Mouse (Mus musculus) adrenal gland, postnatal 4 days (tissue): ENCODE data around the gene Zbtb16. TPM values are rescaled to one million over a fixed set of nuclear protein-coding genes. Genes with fewer than 3 reads are reported as not detected.

ENCODE experiments used
- DNase-seq, 2 experiments: peaks; one replicate each; pipeline ENCODE4 v3.0.0; 2021 to 2022; ENCODE audit warnings: low spot score in 2 of 2, mixed read lengths in 2 of 2
- total RNA-seq, 2 experiments: library from RNA; stranded (reverse); gene quantifications; 2 replicates each; pipeline ENCODE4 v1.2.3; 2021

Zbtb16 gene
- total RNA-seq, 2 experiments from 2014 or later, result 32.4 to 47.4 TPM

DNA sequence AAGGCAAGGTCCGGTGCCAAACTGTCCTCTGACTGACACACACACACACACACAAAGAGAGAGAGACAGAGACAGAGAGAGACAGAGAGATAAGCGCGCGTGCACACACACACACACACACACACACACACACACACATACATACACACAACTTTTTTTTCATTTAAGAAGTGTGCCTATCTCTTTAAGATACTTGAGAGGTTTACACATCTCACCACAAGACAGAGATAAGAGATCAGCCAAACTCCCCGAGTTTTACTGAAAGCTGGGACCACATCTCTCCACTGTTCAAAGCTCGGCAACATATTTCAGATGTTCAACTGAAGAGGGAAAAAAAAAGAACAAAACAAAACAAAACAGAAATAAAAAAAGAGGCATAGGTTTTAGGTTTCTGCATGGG is 31.5 kb downstream of the Zbtb16 start:
- no peak for DNase-seq

GRCm38 (mm10) chr9:48803460-48804240 is 32.4 kb downstream of the Zbtb16 start:
- DNase-seq, result no peak

DNA sequence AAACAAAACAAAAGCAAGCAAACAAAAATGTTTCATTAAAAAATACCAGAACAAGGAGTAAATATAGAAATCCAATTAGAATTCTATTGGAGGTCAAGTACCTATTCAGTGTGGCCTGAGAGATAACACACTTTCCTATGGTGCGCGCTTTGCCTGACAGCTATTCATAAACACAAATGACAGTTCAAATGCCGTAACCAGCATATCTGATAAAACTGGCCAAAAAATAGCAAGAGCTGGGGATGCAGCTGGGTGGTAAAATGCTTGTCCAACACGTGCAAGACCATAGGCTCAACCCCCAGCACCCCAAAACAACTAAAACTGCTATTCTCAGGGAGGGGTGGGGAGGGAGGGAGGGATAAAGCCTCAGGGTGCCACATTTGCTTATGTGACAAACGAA is 33.6 kb downstream of the Zbtb16 start:
- DNase-seq, result no peak

DNA sequence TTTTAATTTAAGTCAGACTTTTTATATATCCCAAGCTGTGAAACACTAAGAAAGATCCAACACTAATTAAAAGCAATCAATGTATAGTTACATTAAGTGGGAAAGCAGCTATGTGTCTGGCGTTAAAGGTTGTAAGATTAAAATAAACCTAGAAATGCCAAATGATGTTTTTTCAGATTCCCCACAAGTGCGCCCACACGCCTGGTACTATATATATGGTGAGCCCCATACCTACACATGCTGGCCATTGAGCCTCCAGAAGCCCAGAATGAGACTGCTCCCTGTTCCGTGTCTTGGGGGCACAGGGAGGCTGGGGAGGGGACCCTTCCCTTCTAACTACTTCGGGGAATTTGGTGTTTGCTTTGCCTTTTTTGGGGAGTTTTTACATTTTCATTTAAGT is 34.7 kb downstream of the Zbtb16 start:
- DNase-seq, result no peak

DNA sequence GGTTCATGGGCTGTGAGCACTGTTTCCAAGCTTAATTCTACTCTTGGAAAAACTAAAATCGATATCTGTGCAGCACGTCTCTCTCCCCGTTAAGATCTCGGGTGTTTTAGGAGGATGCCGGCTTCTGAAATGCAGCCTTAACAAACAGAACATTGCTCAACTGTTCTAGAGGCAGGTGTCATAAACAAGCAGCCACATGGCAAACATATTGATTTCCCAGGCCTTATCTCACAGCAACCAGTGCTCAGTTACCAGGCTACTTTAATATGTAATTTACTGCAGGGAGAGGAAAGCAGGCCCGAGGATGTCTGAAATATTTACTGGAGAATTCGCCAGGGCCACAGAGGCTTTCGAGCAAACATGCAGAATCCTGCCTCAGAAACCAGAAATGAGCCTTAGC is 35.4 kb downstream of the Zbtb16 start:
- DNase-seq, result no peak

GRCm38 (mm10) chr9:48798044-48798443 is 38.0 kb downstream of the Zbtb16 start:
- DNase-seq, result no peak

DNA sequence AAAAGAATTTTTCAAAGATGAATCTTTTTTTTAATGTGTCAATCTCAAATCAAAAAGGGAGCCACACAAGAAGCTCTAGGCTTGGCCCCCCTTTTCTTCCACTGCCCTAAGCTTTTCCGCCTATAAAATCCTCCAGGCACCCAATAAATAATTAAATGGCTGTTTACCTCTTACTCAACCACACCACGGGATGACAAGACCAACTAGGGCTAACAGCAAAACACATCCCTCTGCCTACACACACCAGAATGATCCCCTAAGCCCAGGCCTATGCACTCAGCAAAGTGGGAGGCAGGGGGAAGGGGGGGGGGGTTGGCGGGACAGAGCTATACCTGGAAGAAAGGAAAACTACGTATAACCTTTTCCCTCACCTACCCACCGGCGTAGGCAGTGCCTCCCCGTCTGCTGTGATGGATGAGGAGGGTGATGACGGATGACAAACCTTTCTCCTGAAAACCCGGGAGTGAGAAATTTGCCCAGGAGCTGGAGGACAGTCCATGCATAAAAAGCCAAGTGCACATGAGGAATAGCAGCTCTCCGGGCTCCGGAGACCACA is 39.7 kb downstream of the Zbtb16 start:
- no peak for DNase-seq

GRCm38 (mm10) chr9:48795740-48796139 is 40.3 kb downstream of the Zbtb16 start:
- DNase-seq, result no peak

- no peak for DNase-seq
Measured at GRCm38 (mm10) chr9:48795095-48795494, 40.9 kb downstream of the Zbtb16 start.

DNA sequence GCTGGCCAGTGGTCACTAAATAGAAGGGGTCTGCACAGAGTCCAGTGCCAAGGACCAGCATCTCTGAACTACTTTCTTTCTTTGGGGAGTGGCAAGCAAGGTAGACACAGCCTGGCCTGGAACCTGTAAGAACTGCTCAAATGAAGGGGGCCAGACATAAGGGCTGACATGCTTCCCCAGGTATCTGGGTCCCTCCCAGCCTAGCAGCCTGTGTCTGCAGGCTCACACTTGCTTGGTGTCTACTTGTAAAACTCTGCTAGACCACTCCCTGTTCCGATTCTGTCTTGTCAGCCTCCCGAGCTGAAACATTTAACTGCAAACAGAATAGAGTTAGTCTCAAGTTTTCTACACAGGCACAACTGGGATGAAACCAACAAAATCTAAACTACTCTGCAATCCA is 41.6 kb downstream of the Zbtb16 start:
- DNase-seq, result no peak

- DNase-seq, result no peak
Measured at GRCm38 (mm10) chr9:48793638-48794188, 42.3 kb downstream of the Zbtb16 start.

DNA sequence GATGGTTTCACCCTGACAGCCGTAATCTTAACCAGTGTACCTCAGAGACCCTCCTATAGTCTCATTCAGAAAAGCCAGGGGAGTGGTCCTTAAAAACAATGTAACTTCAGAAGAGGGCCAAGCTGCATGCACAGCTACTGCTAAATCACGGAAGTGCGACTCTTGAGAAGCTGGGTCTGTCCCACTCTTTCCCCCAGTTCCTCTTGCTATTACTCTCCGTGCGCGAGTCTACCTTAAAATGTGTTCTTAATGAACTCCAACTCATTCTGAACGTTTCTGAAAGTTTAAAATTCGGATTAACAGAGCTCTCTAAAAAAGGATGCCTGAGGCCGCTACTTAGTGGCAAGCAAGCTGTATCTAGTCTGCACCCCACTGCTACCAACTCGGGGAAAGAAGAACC is 45.4 kb downstream of the Zbtb16 start:
- DNase-seq, result no peak

GRCm38 (mm10) chr9:48787906-48788410 is 48.1 kb downstream of the Zbtb16 start:
- DNase-seq, result no peak

GRCm38 (mm10) chr9:48787321-48787720 is 48.7 kb downstream of the Zbtb16 start:
- DNase-seq, result no peak

DNA sequence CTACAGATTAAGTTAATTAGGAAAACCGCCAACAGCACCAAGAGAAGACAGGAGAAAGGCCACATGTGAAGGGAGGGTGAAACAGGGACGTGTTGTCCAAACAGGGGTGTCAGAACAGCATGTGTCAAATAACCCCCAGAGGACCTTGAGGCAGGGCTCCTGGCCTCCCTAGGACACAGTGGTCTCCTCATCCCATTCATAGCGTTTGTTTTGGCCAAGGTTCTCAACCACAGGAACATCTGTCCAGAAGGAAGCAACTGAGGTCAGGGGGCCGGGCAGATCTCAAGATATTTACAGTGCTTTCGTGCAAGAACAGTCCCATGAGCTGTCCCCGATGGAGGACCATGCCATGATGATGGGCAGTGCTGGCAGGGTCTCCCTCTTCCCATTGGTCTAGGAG is 49.2 kb downstream of the Zbtb16 start:
- DNase-seq, result no peak

GRCm38 (mm10) chr9:48784937-48785336 is 51.1 kb downstream of the Zbtb16 start:
- no peak for DNase-seq

DNA sequence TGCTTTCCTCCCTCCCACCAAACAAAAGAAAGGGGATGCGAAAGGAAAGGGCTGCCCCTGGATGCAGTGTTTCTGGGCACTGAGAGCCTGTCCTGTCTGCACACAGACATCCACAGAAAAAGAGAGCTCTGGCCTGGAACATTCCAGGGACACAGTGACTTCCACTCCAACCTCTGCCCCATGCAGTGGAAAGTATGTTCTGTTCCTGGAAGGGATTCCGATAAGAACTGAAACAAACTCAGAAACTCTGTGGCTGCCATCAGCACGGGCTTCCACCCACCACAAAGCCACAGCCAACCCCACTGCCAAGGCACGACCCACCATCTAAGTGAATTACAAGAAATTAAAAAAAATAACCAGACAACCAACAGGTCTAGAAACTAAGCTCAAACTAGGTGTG is 52.7 kb downstream of the Zbtb16 start:
- DNase-seq, result no peak

DNA sequence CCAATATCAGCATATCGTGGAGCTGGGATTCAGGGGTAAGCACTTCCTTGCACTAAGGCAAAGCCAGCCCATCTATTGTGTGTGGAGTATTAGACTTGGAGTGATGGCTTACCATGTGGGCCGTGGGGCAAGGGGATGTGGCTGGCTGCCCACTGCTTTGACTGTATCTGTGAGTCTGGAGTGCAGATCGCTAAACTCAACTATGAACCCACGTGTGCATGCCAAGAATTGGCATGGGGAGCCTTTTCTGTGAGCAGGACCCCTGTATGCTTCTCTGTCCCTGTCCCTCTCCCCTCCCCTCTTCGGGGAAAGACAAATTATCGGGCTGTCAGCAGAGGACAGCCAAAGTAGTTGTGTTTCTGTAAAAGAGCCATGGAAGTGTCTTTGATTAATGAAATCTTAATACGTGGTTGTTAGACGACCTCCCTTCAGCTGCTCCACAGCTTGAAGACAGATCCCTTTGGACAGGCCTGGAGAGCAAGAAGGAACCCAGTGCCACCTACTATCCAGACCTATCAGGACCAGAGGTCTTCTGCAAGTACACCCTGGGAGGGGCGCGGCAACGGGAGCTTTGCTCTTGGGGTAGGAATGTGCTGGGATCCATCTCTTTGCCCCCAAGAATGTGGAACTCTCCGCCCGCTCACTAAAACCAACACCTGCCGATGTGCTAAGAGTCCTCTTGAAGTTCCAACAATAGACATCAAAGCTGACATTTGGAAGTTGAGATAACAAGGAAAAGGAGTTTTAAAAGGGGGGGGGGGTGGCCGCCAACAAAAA is 53.5 kb downstream of the Zbtb16 start:
- no peak for DNase-seq

- no peak for DNase-seq
Measured at GRCm38 (mm10) chr9:48776268-48776667, 59.8 kb downstream of the Zbtb16 start.

DNA sequence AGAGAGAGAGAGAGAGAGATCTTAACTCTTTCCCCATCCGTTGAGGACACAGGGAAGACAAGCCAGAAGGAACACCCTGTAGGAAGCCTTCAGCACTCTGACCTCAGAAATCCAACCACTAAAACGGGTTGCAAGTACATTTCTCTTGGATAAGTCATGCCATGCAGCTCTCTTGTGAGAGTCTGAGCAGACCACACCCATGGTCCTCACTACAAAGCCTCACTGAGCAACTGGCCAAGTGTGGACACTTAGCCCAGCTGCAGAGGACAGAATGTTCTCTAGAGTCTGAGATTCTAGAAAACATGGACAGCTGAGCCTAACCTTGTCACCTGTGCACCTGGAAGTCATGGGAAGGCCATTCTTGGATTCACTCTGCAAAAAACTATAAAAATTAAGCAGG is 60.5 kb downstream of the Zbtb16 start:
- DNase-seq, result no peak

- DNase-seq, result no peak
Measured at GRCm38 (mm10) chr9:48773710-48774109, 62.3 kb downstream of the Zbtb16 start.

DNA sequence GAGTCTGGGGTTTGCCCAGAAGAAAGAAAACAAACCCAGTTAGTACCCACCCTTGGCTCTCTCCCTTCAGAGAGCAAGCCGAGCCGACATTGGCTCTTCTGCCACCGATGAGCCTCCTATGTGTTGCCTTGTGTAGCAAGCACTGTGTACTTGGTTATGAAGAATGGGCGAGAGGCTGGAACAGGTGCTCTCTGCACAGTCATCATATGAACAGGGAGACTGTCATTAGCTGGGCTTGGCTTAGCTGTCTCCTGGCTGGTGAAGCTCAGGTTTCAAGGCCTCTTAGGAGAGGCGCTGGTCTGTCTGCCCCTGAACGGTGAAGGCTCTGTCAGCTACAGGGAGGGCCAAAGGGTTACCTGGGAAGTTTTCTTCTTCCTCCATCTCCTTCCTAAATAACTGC is 62.9 kb downstream of the Zbtb16 start:
- DNase-seq, result no peak
